Mouse (Mus musculus) myocyte (in vitro differentiated cells): ENCODE data around the gene Tgfb1. TPM values are rescaled to one million over a fixed set of nuclear protein-coding genes. Genes with fewer than 3 reads are reported as not detected.

ENCODE experiments used
- H3K27me3 ChIP-seq: one replicate; pipeline ENCODE4 v1.6.1; 2011; ENCODE audit not compliant: control insufficient read depth, insufficient read depth, insufficient read length
- H3K36me3 ChIP-seq: one replicate; pipeline ENCODE4 v1.6.1; 2011; ENCODE audit not compliant: control insufficient read depth, insufficient read depth
- H3K4me2 ChIP-seq: one replicate; pipeline ENCODE4 v1.6.1; 2011; ENCODE audit warnings: low read depth, control low read depth
- H3K4me3 ChIP-seq: one replicate; pipeline ENCODE4 v1.5.1; 2011; ENCODE audit warnings: mild to moderate bottlenecking, control low read depth, moderate library complexity
- H3K79me2 ChIP-seq: one replicate; pipeline ENCODE4 v1.6.1; 2011; ENCODE audit not compliant: control insufficient read depth, insufficient read depth
- H3ac ChIP-seq: one replicate; pipeline ENCODE4 v1.6.1; 2011; ENCODE audit not compliant: control insufficient read depth, insufficient read length
- CEBPB ChIP-seq: IDR thresholded peaks from 2 replicates; pipeline ENCODE4 v1.6.1; 2011; ENCODE audit warnings: mild to moderate bottlenecking, moderate library complexity; ENCODE audit not compliant: poor library complexity, insufficient read depth, severe bottlenecking
- E2F4 ChIP-seq: IDR thresholded peaks from one replicate; pipeline ENCODE4 v1.6.1; 2011; ENCODE audit warnings: mild to moderate bottlenecking, control low read depth, moderate library complexity; ENCODE audit not compliant: insufficient read depth
- MAX ChIP-seq: IDR thresholded peaks from one replicate; pipeline ENCODE4 v1.6.1; 2011; ENCODE audit warnings: low read depth, mild to moderate bottlenecking, control low read depth
- MYOD1 ChIP-seq, 3 experiments: IDR thresholded peaks; one replicate each; pipeline ENCODE4 v1.6.1; 2011; ENCODE audit warnings: control low read depth in 2 of 3, low read depth in 2 of 3, mild to moderate bottlenecking in 2 of 3, moderate library complexity in 1 of 3; ENCODE audit not compliant: insufficient read length in 2 of 3, control insufficient read depth in 1 of 3
- MYOG ChIP-seq, 3 experiments: IDR thresholded peaks; one replicate each; pipeline ENCODE4 v1.6.1; 2011; ENCODE audit warnings: control low read depth in 2 of 3, low read depth in 2 of 3, mild to moderate bottlenecking in 2 of 3; ENCODE audit not compliant: insufficient read length in 2 of 3, control insufficient read depth in 1 of 3, insufficient read depth in 1 of 3
- POLR2A ChIP-seq: IDR thresholded peaks from one replicate; pipeline ENCODE4 v1.6.1; 2011; ENCODE audit warnings: low read depth, mild to moderate bottlenecking, control low read depth, moderate library complexity; ENCODE audit not compliant: insufficient read length
- POLR2AphosphoS2 ChIP-seq: IDR thresholded peaks from one replicate; pipeline ENCODE4 v1.6.1; 2011; ENCODE audit warnings: low read depth, control low read depth; ENCODE audit not compliant: insufficient read length
- REST ChIP-seq: IDR thresholded peaks from one replicate; pipeline ENCODE4 v1.6.1; 2011; ENCODE audit warnings: mild to moderate bottlenecking, control low read depth, moderate library complexity; ENCODE audit not compliant: insufficient read depth, insufficient read length
- SRF ChIP-seq: IDR thresholded peaks from one replicate; pipeline ENCODE4 v1.6.1; 2011; ENCODE audit warnings: low read depth; ENCODE audit not compliant: control insufficient read depth, insufficient read length
- TCF12 ChIP-seq: IDR thresholded peaks from one replicate; pipeline ENCODE4 v1.6.1; 2011; ENCODE audit warnings: mild to moderate bottlenecking, control low read depth; ENCODE audit not compliant: poor library complexity, insufficient read depth, severe bottlenecking
- TCF3 ChIP-seq: IDR thresholded peaks from one replicate; pipeline ENCODE4 v1.6.1; 2011; ENCODE audit warnings: low read depth, control low read depth; ENCODE audit not compliant: insufficient read length
- USF1 ChIP-seq: IDR thresholded peaks from one replicate; pipeline ENCODE4 v1.6.1; 2011; ENCODE audit warnings: low read depth, mild to moderate bottlenecking, control low read depth, moderate library complexity
- polyA plus RNA-seq: library from polyadenylated mRNA; unstranded; fragments of >200 nt; fragmentation: generic; extraction: Trizol; gene quantifications from one replicate; pipeline ENCODE4 v1.2.1, GENCODE M21; 2012; ENCODE audit warnings: missing spikeins

The Tgfb1 gene
- polyA plus RNA-seq, 1 experiment, result 78.2 TPM

- no peaks in the 10 kb centered on the region for H3K27me3 ChIP-seq
Observed at GRCm38 (mm10) chr7:25655601-25656428, 31.0 kb upstream of the Tgfb1 start.

GRCm38 (mm10) chr7:25657785-25658184 lies 29.0 kb upstream of the Tgfb1 start:
- no peaks in the 10 kb centered on the region for H3K36me3 ChIP-seq
- H3ac ChIP-seq, result peak overlapping the region; percentile 11
- H3K27me3 ChIP-seq, result no peaks in the 10 kb centered on the region
- H3K4me3 ChIP-seq, result peak overlapping the region; percentile 75
- no peaks in the 10 kb centered on the region for H3K79me2 ChIP-seq
- TF ChIP-seq CEBPB (no peak), REST (no peak), USF1 (no peak), SRF (no peak), MYOG (IDR thresholded peaks at IDR 0.05; ENCODE audit: control insufficient read depth in 1 of 3, insufficient read depth in 1 of 3, insufficient read length in 2 of 3, low read depth in 2 of 3) (no peak)
- H3K4me2 ChIP-seq, result peak overlapping the region; percentile 93

More at GRCm38 (mm10) chr7:25655601-25656428, 31.0 kb upstream of the Tgfb1 start:
- Histone ChIP-seq H3K4me2 (no peak overlapping the region), H3K36me3 (no peaks in the 10 kb centered on the region), H3K79me2 (no peaks in the 10 kb centered on the region), H3ac (no peak overlapping the region), H3K4me3 (no peak overlapping the region)
- no peak for TF ChIP-seq SRF
- TF ChIP-seq POLR2AphosphoS2, result no peak
- no peak for TF ChIP-seq MAX
- TF ChIP-seq REST, result no peak
- no peak for TF ChIP-seq MYOG (IDR thresholded peaks at IDR 0.05; ENCODE audit: control insufficient read depth in 1 of 3, insufficient read depth in 1 of 3, insufficient read length in 2 of 3, low read depth in 2 of 3)
- no peak for TF ChIP-seq E2F4
- TF ChIP-seq USF1, result no peak
- no peak for TF ChIP-seq TCF12
- TF ChIP-seq CEBPB, result no peak
- TF ChIP-seq POLR2A, result no peak
- TF ChIP-seq MYOD1 (IDR thresholded peaks at IDR 0.05; ENCODE audit: control insufficient read depth in 1 of 3, insufficient read length in 2 of 3, low read depth in 2 of 3), result no peak
- TF ChIP-seq TCF3, result no peak

DNA sequence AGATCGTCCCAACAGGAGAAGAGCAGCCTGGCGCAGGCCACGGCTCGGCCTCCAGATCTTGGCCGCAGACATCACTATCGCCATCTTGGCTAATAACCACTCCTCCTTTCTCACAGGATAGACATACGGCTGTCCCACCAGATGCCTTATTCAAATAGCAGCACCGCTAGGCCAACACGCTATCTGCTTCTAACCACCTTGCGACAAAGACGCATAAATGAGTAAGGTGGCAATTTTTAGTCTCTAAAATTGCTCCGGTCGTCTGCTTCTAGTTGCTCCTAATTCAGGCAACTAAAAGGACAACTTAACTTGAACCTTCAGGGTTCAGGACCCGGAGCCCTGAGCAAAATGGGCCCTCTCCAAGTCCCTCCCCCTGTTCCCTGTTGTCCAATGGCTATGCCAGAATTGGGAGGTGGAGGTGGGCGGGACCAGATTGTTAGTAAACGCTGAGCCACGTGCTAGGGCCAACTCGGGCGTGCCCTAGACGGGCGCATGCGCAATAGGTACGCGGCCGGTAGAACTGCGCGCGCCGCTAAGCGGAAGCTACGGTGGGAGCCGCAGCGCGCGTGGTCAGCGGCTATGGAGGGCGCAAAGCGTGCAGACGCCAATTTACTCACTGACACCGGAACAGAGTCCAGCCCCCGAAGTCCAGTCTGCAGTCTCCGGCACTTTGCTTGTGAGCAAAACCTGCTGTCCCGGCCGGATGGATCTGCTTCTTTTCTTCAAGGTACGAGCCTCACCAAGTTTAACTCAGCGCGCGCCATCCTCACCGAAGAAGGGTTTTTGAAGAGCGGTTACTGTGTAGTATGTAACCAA lies 27.9 kb upstream of the Tgfb1 start, which contains the start of the genes Bckdha and Exosc5:
Gene Bckdha (minus strand): TSS at position 325 of the 816 bp plus-strand sequence.
Gene Exosc5 (plus strand): TSS at position 508 of the 816 bp plus-strand sequence.
- Histone ChIP-seq H3K4me2 (peak within 1 kb of the TSS; percentile 93), H3K36me3 (no peaks in the 10 kb centered on the region), H3K79me2 (no peaks in the 10 kb centered on the region), H3K27me3 (no peaks in the 10 kb centered on the region), H3K4me3 (peak within 1 kb of the TSS; percentile 75), H3ac (peak within 1 kb of the TSS; percentile 11)
- no peak for TF ChIP-seq CEBPB
- no peak for TF ChIP-seq E2F4
- TF ChIP-seq MYOD1 (IDR thresholded peaks at IDR 0.05; ENCODE audit: control insufficient read depth in 1 of 3, insufficient read length in 2 of 3, low read depth in 2 of 3), result no peak
- TF ChIP-seq TCF3, result no peak
- TF ChIP-seq REST, result no peak
- no peak for TF ChIP-seq TCF12
- TF ChIP-seq MYOG (IDR thresholded peaks at IDR 0.05; ENCODE audit: control insufficient read depth in 1 of 3, insufficient read depth in 1 of 3, insufficient read length in 2 of 3, low read depth in 2 of 3), result no peak
- TF ChIP-seq USF1, result peak; percentile 62
- TF ChIP-seq POLR2AphosphoS2, result peak; percentile 87
- TF ChIP-seq MAX, result peak; percentile 100
- no peak for TF ChIP-seq SRF
- peak; percentile 89 for TF ChIP-seq POLR2A

DNA sequence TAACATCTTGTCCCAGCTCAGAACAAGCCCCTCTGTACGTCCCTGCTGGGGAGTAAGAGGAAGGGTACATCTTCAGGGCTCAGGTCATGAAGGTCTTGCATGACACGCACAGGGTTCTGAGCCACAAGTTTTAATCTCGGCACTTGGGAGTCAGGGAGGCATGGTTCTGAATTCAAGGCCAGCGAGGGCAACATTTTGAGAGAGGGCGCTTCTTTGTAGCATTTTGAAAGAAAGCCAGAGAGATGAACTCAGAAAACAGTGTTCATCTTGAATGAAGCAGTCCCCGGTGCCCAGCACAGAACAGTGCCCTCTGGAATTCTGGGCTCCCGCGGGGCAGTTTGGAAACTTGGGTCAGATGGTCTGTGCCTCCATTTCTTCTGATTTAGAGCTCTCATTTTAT lies 20.4 kb upstream of the Tgfb1 start:
- H3K4me2 ChIP-seq, result no peak overlapping the region
- H3K4me3 ChIP-seq, result no peak overlapping the region
- no peaks in the 10 kb centered on the region for H3K36me3 ChIP-seq
- no peaks in the 10 kb centered on the region for H3K79me2 ChIP-seq
- H3ac ChIP-seq, result no peak overlapping the region
- no peaks in the 10 kb centered on the region for H3K27me3 ChIP-seq
- TF ChIP-seq CEBPB, result no peak
- no peak for TF ChIP-seq POLR2A
- no peak for TF ChIP-seq MYOD1 (IDR thresholded peaks at IDR 0.05; ENCODE audit: control insufficient read depth in 1 of 3, insufficient read length in 2 of 3, low read depth in 2 of 3)
- no peak for TF ChIP-seq TCF3
- no peak for TF ChIP-seq E2F4
- TF ChIP-seq REST, result no peak
- TF ChIP-seq MYOG (IDR thresholded peaks at IDR 0.05; ENCODE audit: control insufficient read depth in 1 of 3, insufficient read depth in 1 of 3, insufficient read length in 2 of 3, low read depth in 2 of 3), result no peak
- no peak for TF ChIP-seq TCF12
- no peak for TF ChIP-seq MAX
